Mouse (Mus musculus) layer of hippocampus, postnatal 36 days (tissue): ENCODE results near the gene Gm10134. TPM values are rescaled to one million over a fixed set of nuclear protein-coding genes. Genes with fewer than 3 reads are reported as not detected.
"Not testable (repeated sequence)": the region's sequence is repeated elsewhere in the genome, so short reads cannot be mapped to it uniquely, and the experiment has no call there.

Experiments
- DNase-seq, 2 experiments: peaks; one replicate each; pipeline ENCODE4 v3.0.0; 2022
- total RNA-seq, 2 experiments: library from RNA; stranded (reverse); gene quantifications; 2 replicates each; pipeline ENCODE4 v1.2.3; 2021

The Gm10134 gene
- 1 to 10 TPM in 1 of 2 experiments, not detected in 1; 1.9 TPM for total RNA-seq

- no peak for DNase-seq
Measured at GRCm38 (mm10) chr2:28505795-28506194, at the start of gene Gm10134. TSS of gene Gm10134 (plus strand) at chr2:28506095.

GRCm38 (mm10) chr2:28456616-28457015 lies 49.3 kb upstream of the Gm10134 start:
- no peak for DNase-seq

GRCm38 (mm10) chr2:28463919-28464318 lies 42.0 kb upstream of the Gm10134 start:
- DNase-seq, result peak; percentile 50 to 64

- DNase-seq, result no peak
Measured at GRCm38 (mm10) chr2:28464919-28465318, 41.0 kb upstream of the Gm10134 start.

- DNase-seq, result peak; percentile 69 to 75
Measured at GRCm38 (mm10) chr2:28465836-28466518, 39.9 kb upstream of the Gm10134 start, which contains the start of gene 1700007K13Rik. TSS of gene 1700007K13Rik (minus strand) at chr2:28466332.

GRCm38 (mm10) chr2:28467860-28468485 lies 37.9 kb upstream of the Gm10134 start, which contains the start of gene Mrps2:
TSS of gene Mrps2 (plus strand) at chr2:28468066.
- DNase-seq, result peak; percentile 83 to 85

GRCm38 (mm10) chr2:28468486-28469225 lies 37.2 kb upstream of the Gm10134 start:
- DNase-seq, result no peak

GRCm38 (mm10) chr2:28469461-28469860 lies 36.4 kb upstream of the Gm10134 start:
- no peak for DNase-seq

GRCm38 (mm10) chr2:28470591-28470990 lies 35.3 kb upstream of the Gm10134 start:
- no peak for DNase-seq

GRCm38 (mm10) chr2:28472011-28472410 lies 33.9 kb upstream of the Gm10134 start:
- not testable (repeated sequence) for DNase-seq

- DNase-seq, result not testable (repeated sequence)
Measured at GRCm38 (mm10) chr2:28477993-28478392, 27.9 kb upstream of the Gm10134 start.

- no peak for DNase-seq
Measured at GRCm38 (mm10) chr2:28479208-28480204, 26.4 kb upstream of the Gm10134 start.

GRCm38 (mm10) chr2:28483861-28484260 lies 22.0 kb upstream of the Gm10134 start:
- no peak for DNase-seq

- no peak for DNase-seq
Measured at GRCm38 (mm10) chr2:28494521-28494920, 11.4 kb upstream of the Gm10134 start.

- no peak for DNase-seq
Measured at GRCm38 (mm10) chr2:28495207-28495756, 10.6 kb upstream of the Gm10134 start.

- no peak for DNase-seq
Measured at GRCm38 (mm10) chr2:28495801-28496595, 9.9 kb upstream of the Gm10134 start.

GRCm38 (mm10) chr2:28496671-28497070 lies 9.2 kb upstream of the Gm10134 start, which contains the start of gene Gbgt1:
TSS of gene Gbgt1 (plus strand) at chr2:28496891.
- DNase-seq, result no peak

GRCm38 (mm10) chr2:28497561-28497960 lies 8.3 kb upstream of the Gm10134 start:
- DNase-seq, result no peak

GRCm38 (mm10) chr2:28498431-28498830 lies 7.5 kb upstream of the Gm10134 start:
- no peak for DNase-seq

GRCm38 (mm10) chr2:28502987-28503386 lies 2.9 kb upstream of the Gm10134 start:
- DNase-seq, result no peak

- DNase-seq, result no peak
Measured at GRCm38 (mm10) chr2:28504676-28505075, 1.2 kb upstream of the Gm10134 start.
